Mouse (Mus musculus) R1 (cell line): Measurements from ENCODE around the gene Krt31.

Experiments
- DNase-seq: peaks from one replicate; pipeline ENCODE4 v3.0.0-alpha.2; 2018; ENCODE audit warnings: low read depth, low spot score

The Krt31 gene

DNA sequence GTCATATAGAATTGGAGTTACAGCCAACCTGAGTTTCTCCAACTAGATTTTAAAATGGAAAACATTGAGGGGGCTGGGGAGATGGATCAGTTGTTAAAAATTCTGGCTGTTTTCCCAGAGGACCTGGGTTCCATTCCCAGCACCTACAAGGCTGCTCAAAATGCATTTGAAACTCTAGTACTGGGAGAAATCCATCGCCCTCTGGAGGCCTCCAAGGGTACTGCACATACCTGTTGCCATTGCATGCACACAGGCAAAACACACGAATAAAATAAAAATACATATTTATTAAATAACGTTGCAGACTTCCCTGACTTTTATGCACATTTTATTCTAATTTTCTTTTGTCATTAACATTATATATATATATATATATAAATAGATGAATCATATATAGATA is 43.7 kb downstream of the Krt31 start:
- DNase-seq: peak; percentile 61

DNA sequence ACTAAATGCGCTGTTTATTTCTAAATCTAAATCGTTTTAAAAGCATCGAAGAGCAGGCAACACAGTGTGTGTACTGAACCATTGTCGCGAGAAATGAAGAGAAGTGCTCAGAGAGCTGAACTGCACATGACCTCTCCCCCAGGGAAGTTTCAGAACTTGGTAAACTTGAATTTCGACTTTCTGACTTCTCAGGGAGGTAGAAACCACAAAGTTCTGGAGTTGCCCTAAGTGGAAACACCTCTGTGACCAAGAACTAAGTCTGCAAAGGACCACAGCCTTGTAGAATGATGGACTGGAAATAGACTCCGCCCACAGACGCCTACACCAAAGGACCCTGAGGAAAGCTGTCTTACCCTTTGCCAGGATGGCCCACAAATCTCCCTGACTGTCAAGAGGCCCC is 44.4 kb downstream of the Krt31 start:
- DNase-seq: no peak

DNA sequence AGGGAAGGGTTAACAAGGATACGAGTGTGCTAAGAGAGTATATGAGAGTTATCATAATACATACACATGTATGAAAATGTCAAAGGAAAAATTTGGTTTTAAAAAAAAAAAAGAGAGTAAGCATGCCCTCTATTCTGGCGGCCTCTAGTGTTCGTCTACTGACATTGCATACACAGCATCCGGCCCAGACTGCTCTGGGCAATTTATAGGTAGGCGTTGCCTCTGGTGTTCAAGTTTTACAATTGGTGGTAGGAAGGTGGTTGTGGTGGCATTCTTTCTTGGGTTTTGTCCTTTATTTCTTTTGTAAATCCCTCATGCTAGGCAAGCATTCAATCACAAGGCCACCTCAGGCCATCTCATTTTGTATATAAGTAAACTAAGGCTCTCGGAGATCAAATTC is 45.5 kb downstream of the Krt31 start:
- DNase-seq: peak; percentile 62

DNA sequence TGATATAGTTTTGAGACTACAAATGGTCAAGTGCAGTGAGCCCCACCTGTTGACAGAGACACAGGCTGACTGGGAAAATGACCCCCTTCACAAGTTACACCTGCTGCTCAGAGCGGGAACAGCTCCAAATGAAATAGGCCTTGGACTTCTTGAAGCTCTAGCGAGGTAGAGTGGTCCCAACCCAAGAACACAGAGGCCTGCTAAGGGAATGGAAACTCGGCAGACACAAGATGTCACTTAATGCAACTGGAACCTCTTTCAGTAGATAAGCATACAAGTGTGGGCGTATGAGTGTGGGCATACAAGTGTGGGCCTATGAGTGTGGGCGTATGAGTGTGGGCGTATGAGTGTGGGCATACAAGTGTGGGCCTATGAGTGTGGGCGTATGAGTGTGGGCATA is 51.3 kb downstream of the Krt31 start:
- DNase-seq: no peak
